Comparison of ENCODE assay signal across 15 mouse cellular contexts in the genomic region with DNA sequence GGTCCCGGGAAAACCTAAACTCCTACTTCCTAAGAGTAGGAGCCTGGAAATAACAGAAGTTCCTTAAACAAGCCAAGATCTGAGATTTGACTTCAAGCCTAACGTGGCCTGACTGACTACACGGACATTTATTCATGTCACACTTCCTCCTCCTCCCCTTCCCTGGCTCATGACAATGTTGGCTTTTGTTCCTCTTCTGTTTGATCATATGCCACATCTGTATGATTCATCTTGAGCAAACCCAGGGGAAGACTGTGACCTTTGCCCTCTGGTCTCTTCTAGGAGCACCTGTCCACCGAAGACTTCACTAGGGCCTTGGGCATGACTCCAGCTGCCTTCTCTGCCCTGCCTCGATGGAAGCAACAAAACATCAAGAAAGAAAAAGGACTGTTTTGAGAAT. TPM values are rescaled to one million over a fixed set of nuclear protein-coding genes. Genes with fewer than 3 reads are reported as not detected.
A peak's percentile ranks its signal among the peaks of the same experiment; 100 is the strongest.
DNase-seq lines count a peak whose midpoint lies in the region; ATAC-seq and TF ChIP-seq lines count a peak whose summit lies in the region.
"Had no signal": no experiment of that assay in that cellular context is flagged by ENCODE, and none has a peak within 500 bp of the region (broad histone marks: within the 10 kb centered on the region; RNA-seq: fewer than 3 reads in every experiment).

No protein-coding gene starts in this region.

- ATAC-seq in liver, embryonic 13.5 days (ENCODE audit: low read depth) = no peak
- ATAC-seq in liver, embryonic 12.5 days = no peak
- ATAC-seq in granulocyte monocyte progenitor cell, adult 5-6 weeks (replicated peaks; ENCODE audit: poor library complexity, severe bottlenecking) = peak; percentile 59
- peak; percentile 50 for ATAC-seq in stomach, postnatal 0 days (ENCODE audit: low FRiP score, low TSS enrichment)
- ATAC-seq in erythroid progenitor cell, adult 5-6 weeks (replicated peaks; ENCODE audit: low FRiP score, poor library complexity, severe bottlenecking) = no peak
- no peak for ATAC-seq in megakaryocyte-erythroid progenitor cell, adult 5-6 weeks (replicated peaks; ENCODE audit: low FRiP score, low TSS enrichment, poor library complexity, severe bottlenecking)
- ATAC-seq: midbrain, embryonic 13.5 days had no signal

- H3K4me1 ChIP-seq in liver, embryonic 13.5 days (replicated peaks) = peaks cover 42% of the 10 kb centered on the region
- H3K4me1 ChIP-seq in liver, embryonic 12.5 days = peaks cover 36% of the 10 kb centered on the region
- H3K4me1 ChIP-seq in stomach, postnatal 0 days (replicated peaks; ENCODE audit: control insufficient read depth, insufficient read depth) = no peaks in the 10 kb centered on the region; the same call in 1 of the 2 replicates
- H3K4me1 ChIP-seq: embryonic facial prominence, embryonic 13.5 days; midbrain, embryonic 13.5 days; neural tube, embryonic 12.5 days had no signal

- no peak overlapping the region for H3K9ac ChIP-seq in liver, embryonic 13.5 days
- H3K9ac ChIP-seq in liver, embryonic 12.5 days = no peak overlapping the region
- no peak overlapping the region for H3K9ac ChIP-seq in stomach, postnatal 0 days (ENCODE audit: low read length)
- H3K9ac ChIP-seq: embryonic facial prominence, embryonic 13.5 days; hindbrain, embryonic 12.5 days; liver, embryonic 14.5 days; midbrain, embryonic 13.5 days; neural tube, embryonic 12.5 days had no signal

- DNase-seq in liver, embryonic 13.5 days = no peak
- peak; percentile 38 for DNase-seq in lung, postnatal 36 days
- peak; percentile 50 for DNase-seq in stomach, postnatal 0 days (ENCODE audit: low spot score)
- DNase-seq: cerebellum, postnatal 14 days; kidney, postnatal 10 days had no signal

- TF ChIP-seq CTCF in stomach, postnatal 0 days (IDR thresholded peaks at IDR 0.05; ENCODE audit: low read depth) = no peak

- no peaks in the 10 kb centered on the region for H3K27me3 ChIP-seq in liver, embryonic 13.5 days
- H3K27me3 ChIP-seq in liver, embryonic 12.5 days (replicated peaks) = no peaks in the 10 kb centered on the region
- H3K27me3 ChIP-seq in stomach, postnatal 0 days (ENCODE audit: control insufficient read depth, insufficient read depth, low read length) = no peaks in the 10 kb centered on the region
- H3K27me3 ChIP-seq: embryonic facial prominence, embryonic 13.5 days; hindbrain, embryonic 12.5 days; midbrain, embryonic 13.5 days; neural tube, embryonic 12.5 days had no signal

- no peak overlapping the region for H3K4me2 ChIP-seq in liver, embryonic 13.5 days
- H3K4me2 ChIP-seq in liver, embryonic 12.5 days = no peak overlapping the region
- no peak overlapping the region for H3K4me2 ChIP-seq in stomach, postnatal 0 days (replicated peaks; ENCODE audit: low read depth)
- H3K4me2 ChIP-seq: embryonic facial prominence, embryonic 13.5 days; hindbrain, embryonic 12.5 days; midbrain, embryonic 13.5 days; neural tube, embryonic 12.5 days had no signal

- H3K36me3 ChIP-seq in liver, embryonic 13.5 days = peaks cover 49% of the 10 kb centered on the region
- H3K36me3 ChIP-seq in liver, embryonic 12.5 days = peaks cover 54% of the 10 kb centered on the region
- H3K36me3 ChIP-seq in stomach, postnatal 0 days (ENCODE audit: control insufficient read depth, insufficient read depth, low read length) = peaks cover 6% of the 10 kb centered on the region; the same call in 1 of the 2 replicates

- WGBS in liver, embryonic 13.5 days (ENCODE audit: insufficient replicate concordance) = 60% methylated on average over 5 of the region's 5 CpGs
- WGBS in liver, embryonic 12.5 days (ENCODE audit: insufficient replicate concordance) = 70% methylated on average over 5 of the region's 5 CpGs
- 29% methylated on average over 5 of the region's 5 CpGs for WGBS in stomach, postnatal 0 days

- peak overlapping the region; percentile 3; the same call in 1 of the 2 replicates for H3K27ac ChIP-seq in liver, embryonic 13.5 days
- H3K27ac ChIP-seq in liver, embryonic 12.5 days = no peak overlapping the region
- peak overlapping the region; percentile 86 for H3K27ac ChIP-seq in stomach, postnatal 0 days (replicated peaks)
- H3K27ac ChIP-seq: embryonic facial prominence, embryonic 13.5 days; heart, adult 2 months; hindbrain, embryonic 12.5 days; liver, embryonic 14.5 days; midbrain, embryonic 13.5 days; neural tube, embryonic 12.5 days had no signal

- no peaks in the 10 kb centered on the region for H3K9me3 ChIP-seq in liver, embryonic 13.5 days (replicated peaks)
- no peaks in the 10 kb centered on the region for H3K9me3 ChIP-seq in liver, embryonic 12.5 days (replicated peaks)
- H3K9me3 ChIP-seq in stomach, postnatal 0 days (ENCODE audit: control insufficient read depth, low read length) = no peaks in the 10 kb centered on the region
- H3K9me3 ChIP-seq: embryonic facial prominence, embryonic 13.5 days; hindbrain, embryonic 12.5 days; midbrain, embryonic 13.5 days; neural tube, embryonic 12.5 days had no signal

- TF ChIP-seq EP300 in stomach, postnatal 0 days (optimal IDR thresholded peaks at IDR 0.05) = no peak

- no peak overlapping the region for H3K4me3 ChIP-seq in liver, embryonic 13.5 days (replicated peaks)
- no peak overlapping the region for H3K4me3 ChIP-seq in liver, embryonic 12.5 days
- H3K4me3 ChIP-seq in stomach, postnatal 0 days (ENCODE audit: low read depth, low read length) = no peak overlapping the region
- H3K4me3 ChIP-seq: embryonic facial prominence, embryonic 13.5 days; heart, adult 2 months; hindbrain, embryonic 12.5 days; midbrain, embryonic 13.5 days; neural tube, embryonic 12.5 days had no signal

RNA-seq across cellular contexts. Expression of a gene that starts 25.4 kb away (rescaled TPM):
- 0.62 and 0.90 TPM in 2 replicates for polyA plus RNA-seq in liver, embryonic 13.5 days (2015; fragmentation: Nextera tagmentation; extraction: Ambion mirVana)
- polyA plus RNA-seq in liver, embryonic 12.5 days (2016; fragmentation: Nextera tagmentation; extraction: Ambion mirVana) = 0.81 and 0.93 TPM in 2 replicates
- total RNA-seq in granulocyte monocyte progenitor cell, adult 5-6 weeks (2014; fragmentation: Nextera tagmentation) = 0.09 TPM in 1 of 2 replicates, not detected in the other
- not detected in 2 replicates for total RNA-seq in granulocyte monocyte progenitor cell, adult 5-6 weeks (2017)
- 11.1 and 12.8 TPM in 2 replicates for polyA plus RNA-seq in stomach, postnatal 0 days (2015; fragmentation: Nextera tagmentation; extraction: Ambion mirVana)
- total RNA-seq in erythroid progenitor cell, adult 5-6 weeks (2015; ENCODE audit: low replicate concordance) = not detected in 2 replicates
- 0.64 TPM in 1 of 2 replicates, not detected in the other for total RNA-seq in erythroid progenitor cell, adult 5-6 weeks (2017; ENCODE audit: low replicate concordance)
- not detected in 2 replicates for total RNA-seq in megakaryocyte-erythroid progenitor cell, adult 5-6 weeks (2014; fragmentation: Nextera tagmentation)
- not detected in 2 replicates for total RNA-seq in megakaryocyte-erythroid progenitor cell, adult 5-6 weeks (2017)

RNA-seq across cellular contexts. Expression of a gene that starts 43.3 kb away (rescaled TPM):
- polyA plus RNA-seq in liver, embryonic 13.5 days (2015; fragmentation: Nextera tagmentation; extraction: Ambion mirVana) = 33.1 and 35.6 TPM in 2 replicates
- 42.0 and 42.4 TPM in 2 replicates for polyA plus RNA-seq in liver, embryonic 12.5 days (2016; fragmentation: Nextera tagmentation; extraction: Ambion mirVana)
- 81.8 and 98.1 TPM in 2 replicates for total RNA-seq in granulocyte monocyte progenitor cell, adult 5-6 weeks (2014; fragmentation: Nextera tagmentation)
- total RNA-seq in granulocyte monocyte progenitor cell, adult 5-6 weeks (2017) = 27.7 and 33.9 TPM in 2 replicates
- 45.2 and 47.4 TPM in 2 replicates for polyA plus RNA-seq in stomach, postnatal 0 days (2015; fragmentation: Nextera tagmentation; extraction: Ambion mirVana)
- total RNA-seq in erythroid progenitor cell, adult 5-6 weeks (2015; ENCODE audit: low replicate concordance) = 64.5 and 65.0 TPM in 2 replicates
- 18.5 and 26.8 TPM in 2 replicates for total RNA-seq in erythroid progenitor cell, adult 5-6 weeks (2017; ENCODE audit: low replicate concordance)
- total RNA-seq in megakaryocyte-erythroid progenitor cell, adult 5-6 weeks (2014; fragmentation: Nextera tagmentation) = 84.0 and 87.0 TPM in 2 replicates
- total RNA-seq in megakaryocyte-erythroid progenitor cell, adult 5-6 weeks (2017) = 19.5 and 26.8 TPM in 2 replicates

RNA-seq across cellular contexts. Expression of a gene that starts 59.6 kb away (rescaled TPM):
- 9.6 and 10.0 TPM in 2 replicates for polyA plus RNA-seq in liver, embryonic 13.5 days (2015; fragmentation: Nextera tagmentation; extraction: Ambion mirVana)
- polyA plus RNA-seq in liver, embryonic 12.5 days (2016; fragmentation: Nextera tagmentation; extraction: Ambion mirVana) = 8.6 and 9.0 TPM in 2 replicates
- 0.38 and 0.49 TPM in 2 replicates for total RNA-seq in granulocyte monocyte progenitor cell, adult 5-6 weeks (2014; fragmentation: Nextera tagmentation)
- total RNA-seq in granulocyte monocyte progenitor cell, adult 5-6 weeks (2017) = 0.26 and 0.69 TPM in 2 replicates
- 3.0 and 3.8 TPM in 2 replicates for polyA plus RNA-seq in stomach, postnatal 0 days (2015; fragmentation: Nextera tagmentation; extraction: Ambion mirVana)
- 7.5 and 9.0 TPM in 2 replicates for total RNA-seq in erythroid progenitor cell, adult 5-6 weeks (2015; ENCODE audit: low replicate concordance)
- total RNA-seq in erythroid progenitor cell, adult 5-6 weeks (2017; ENCODE audit: low replicate concordance) = 12.5 and 19.4 TPM in 2 replicates
- total RNA-seq in megakaryocyte-erythroid progenitor cell, adult 5-6 weeks (2014; fragmentation: Nextera tagmentation) = not detected in 2 replicates
- total RNA-seq in megakaryocyte-erythroid progenitor cell, adult 5-6 weeks (2017) = 0.42 TPM in 1 of 2 replicates, not detected in the other

Comparison
In these comparisons a context has a peak if more than half of its experiments do, and no peak if none do; other contexts are left out.
1. ATAC-seq: peak in granulocyte monocyte progenitor cell, adult 5-6 weeks (single experiment) and stomach, postnatal 0 days (single experiment); none in liver, embryonic 13.5 days (single experiment), liver, embryonic 12.5 days (single experiment), erythroid progenitor cell, adult 5-6 weeks (single experiment) and megakaryocyte-erythroid progenitor cell, adult 5-6 weeks (single experiment).
2. RNA of a gene that starts 59.6 kb away (total RNA-seq): 7.5 to 19.4 TPM in erythroid progenitor cell, adult 5-6 weeks; 0.26 to 0.69 TPM in granulocyte monocyte progenitor cell, adult 5-6 weeks and 0.42 TPM in megakaryocyte-erythroid progenitor cell, adult 5-6 weeks; every median in the first group is over 4 times any median in the second.